Mouse (Mus musculus): ENCODE data around the gene AI837181.

Gene AI837181

DNA sequence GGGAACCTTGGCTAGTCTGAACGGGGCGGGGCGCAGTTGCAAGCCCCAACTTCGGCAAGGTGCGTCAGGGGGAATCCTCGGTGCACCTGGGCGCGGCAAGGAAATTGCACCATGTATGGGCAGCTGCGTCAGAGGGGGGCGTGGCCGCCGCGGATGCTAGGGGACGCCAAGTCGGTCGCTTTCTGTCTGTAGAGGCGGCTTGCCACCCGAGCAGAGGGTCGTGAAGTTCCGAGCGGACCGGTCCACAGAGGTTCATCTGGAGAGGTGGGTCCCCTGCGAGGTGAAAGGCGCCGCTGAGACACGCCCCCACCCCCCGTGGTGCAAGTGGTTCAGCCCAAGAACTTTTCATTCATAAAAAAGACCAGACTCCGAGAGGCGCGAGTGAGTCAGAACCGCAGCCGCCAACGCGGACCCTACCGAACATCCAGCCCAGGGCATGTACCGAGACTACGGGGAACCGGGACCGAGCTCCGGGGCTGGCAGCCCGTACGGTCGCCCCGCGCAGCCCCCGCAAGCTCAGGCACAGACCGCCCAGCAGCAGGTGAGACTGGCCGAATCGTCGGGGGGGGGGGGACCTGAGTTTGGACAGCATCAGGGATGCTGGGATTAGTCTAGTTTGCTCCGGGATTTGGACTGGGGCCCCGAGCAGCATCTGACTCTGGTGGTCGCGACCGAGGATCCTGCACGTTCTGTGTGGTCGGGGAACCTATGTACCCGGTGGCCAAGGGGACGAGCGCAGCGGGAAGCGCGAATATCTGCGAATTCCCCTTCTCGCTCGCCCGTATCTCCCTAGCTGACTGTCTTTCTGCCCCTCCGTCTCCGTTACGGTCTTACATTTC is 22.8 kb downstream of the AI837181 start, which contains the start of gene Fosl1:
Gene Fosl1 (plus strand): TSS at position 33 of the 839 bp plus-strand sequence.
- no peak for DNase-seq (ENCODE audit: low read depth)

DNA sequence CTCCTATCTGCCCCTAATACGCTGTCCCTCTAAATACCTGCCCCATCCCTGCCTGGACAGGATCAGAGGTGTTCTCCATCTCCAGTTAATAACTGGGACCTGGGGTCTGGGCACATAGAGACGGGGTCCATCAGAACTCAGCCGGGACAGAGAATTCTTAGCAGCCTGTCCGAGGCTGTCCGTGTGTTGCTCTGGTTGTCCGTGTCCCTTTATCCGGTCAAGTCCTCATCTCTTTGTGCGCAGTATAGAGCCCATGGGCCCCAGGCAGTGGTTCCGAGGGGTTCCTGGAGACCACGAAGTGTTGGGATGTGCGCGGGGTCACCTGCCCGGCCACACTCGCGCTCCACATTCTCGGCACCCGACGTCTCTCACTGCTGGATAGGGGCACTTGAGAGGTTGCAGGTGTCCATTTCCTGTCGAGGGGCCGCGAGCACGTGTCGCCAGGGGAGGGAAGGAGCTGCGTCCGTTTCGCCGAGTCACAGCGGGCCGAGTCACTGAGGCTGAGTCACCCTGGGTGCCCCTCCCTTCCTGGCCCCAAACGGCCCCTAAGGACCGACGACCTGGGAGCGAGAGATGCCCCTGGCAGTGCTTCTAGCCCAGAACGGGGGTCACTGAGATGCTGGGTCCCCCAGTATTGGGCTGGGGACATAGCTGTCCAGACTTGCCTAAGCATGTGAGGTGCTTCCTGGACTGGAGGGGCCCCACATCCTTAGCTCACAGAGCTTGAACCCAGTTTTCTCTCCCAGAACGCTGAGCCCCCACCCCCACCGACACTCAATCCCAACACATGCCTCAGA is 23.6 kb downstream of the AI837181 start:
- no peak for DNase-seq (ENCODE audit: low read depth)

DNA sequence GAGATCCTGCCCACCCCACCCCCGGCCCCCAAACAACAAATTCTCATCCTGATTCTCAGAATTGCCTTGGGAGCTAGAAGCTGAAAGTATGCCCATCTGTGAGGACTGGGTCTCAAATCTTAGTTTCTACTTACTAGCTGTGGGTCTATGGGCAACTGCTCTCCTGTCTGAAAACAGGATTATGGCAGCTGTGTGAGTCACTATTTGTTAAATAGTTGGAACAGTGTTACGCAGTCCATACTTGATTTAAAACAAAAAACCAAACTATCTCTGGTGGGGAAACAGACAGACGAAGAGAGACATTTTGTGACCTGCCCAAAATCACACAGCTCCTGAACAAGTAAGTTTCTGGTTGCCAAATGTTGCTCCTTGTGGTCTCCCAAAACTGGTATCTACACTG is 24.7 kb downstream of the AI837181 start:
- DNase-seq (ENCODE audit: low read depth), result no peak

DNA sequence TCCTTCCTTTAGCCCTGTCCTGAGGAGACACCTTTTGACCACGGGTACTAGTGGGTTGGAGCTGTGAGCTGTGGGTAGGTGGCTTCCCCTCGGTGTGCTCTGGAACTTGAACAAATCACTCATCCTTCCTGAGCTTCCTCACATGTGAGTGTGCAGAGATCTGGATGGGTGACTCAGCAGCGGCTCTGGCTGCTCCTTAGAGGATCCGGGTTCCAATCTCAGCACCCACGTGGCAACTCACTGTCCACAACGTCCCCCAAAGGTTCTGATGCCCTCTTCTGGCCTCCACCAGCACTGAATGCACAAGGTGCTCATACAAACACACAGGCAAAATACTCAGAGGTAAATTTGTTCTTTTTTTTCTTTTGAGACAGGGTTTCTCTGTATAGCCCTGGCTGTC is 26.8 kb downstream of the AI837181 start:
- no peak for DNase-seq (ENCODE audit: low read depth)

DNA sequence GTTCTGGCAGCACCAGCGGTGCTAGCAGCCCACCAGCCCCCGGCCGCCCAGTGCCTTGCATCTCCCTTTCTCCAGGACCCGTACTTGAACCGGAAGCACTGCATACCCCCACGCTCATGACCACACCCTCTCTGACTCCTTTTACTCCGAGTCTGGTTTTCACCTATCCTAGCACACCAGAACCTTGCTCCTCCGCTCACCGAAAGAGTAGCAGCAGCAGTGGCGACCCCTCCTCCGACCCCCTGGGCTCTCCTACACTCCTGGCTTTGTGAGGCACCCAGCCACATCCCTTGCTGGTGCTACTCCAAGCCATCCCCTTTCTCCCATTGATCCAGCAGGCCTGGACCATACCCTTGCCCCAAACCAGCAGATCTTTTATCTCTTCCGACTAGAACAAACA is 30.1 kb downstream of the AI837181 start:
- DNase-seq (ENCODE audit: low read depth), result no peak

DNA sequence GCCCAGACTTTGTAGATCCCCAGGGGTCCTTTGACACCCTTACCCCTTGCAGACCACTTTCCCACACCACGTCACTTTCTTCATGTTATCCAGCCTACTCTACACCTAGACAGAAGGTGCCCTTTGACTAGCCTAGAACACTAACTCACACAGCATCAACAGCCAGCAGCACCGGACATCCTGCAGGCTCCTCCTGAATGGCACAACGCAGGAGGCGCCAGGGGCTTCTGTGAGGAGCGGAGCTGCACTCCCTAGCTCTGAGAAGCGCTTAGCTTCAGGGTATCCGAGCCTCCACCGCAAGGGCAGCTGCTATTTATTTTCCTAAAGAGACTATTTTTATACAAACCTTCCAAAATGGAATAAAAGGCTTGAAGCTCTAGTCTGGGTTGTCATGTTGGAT is 30.6 kb downstream of the AI837181 start:
- DNase-seq (ENCODE audit: low read depth), result no peak

DNA sequence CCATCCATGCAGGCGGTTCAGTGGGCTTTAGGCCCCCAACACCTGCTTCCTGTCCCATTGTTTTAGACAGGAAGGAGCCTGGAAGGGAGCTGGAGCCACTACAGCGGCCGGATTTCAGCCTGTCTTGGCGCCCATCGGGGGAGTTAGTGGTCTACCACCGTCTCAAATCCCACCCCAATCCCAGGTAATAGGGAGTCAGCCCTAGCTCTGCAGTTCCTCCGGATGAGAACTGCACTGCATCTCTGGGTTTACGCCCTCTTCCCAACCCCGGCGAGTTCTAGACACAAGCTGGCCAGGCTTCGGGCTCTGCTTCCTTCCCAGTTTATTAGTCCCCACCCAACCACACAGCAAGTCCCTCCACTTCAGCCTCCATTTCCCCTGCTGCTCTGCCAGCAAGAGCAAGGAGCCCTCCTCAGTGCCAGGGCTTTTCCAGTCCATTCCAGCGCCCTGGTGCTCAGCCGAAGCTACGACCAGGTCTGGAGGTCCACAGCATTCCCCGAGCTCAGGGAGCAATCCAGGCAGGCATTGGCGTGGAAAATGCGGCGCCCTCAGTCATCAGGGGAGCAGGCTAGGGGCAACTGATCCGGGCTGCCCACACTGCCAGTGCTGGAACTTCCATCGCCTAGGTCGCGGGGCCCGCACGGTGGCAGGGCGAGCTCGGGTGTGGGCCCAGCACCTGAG is 31.4 kb downstream of the AI837181 start:
- DNase-seq (ENCODE audit: low read depth), result no peak

DNA sequence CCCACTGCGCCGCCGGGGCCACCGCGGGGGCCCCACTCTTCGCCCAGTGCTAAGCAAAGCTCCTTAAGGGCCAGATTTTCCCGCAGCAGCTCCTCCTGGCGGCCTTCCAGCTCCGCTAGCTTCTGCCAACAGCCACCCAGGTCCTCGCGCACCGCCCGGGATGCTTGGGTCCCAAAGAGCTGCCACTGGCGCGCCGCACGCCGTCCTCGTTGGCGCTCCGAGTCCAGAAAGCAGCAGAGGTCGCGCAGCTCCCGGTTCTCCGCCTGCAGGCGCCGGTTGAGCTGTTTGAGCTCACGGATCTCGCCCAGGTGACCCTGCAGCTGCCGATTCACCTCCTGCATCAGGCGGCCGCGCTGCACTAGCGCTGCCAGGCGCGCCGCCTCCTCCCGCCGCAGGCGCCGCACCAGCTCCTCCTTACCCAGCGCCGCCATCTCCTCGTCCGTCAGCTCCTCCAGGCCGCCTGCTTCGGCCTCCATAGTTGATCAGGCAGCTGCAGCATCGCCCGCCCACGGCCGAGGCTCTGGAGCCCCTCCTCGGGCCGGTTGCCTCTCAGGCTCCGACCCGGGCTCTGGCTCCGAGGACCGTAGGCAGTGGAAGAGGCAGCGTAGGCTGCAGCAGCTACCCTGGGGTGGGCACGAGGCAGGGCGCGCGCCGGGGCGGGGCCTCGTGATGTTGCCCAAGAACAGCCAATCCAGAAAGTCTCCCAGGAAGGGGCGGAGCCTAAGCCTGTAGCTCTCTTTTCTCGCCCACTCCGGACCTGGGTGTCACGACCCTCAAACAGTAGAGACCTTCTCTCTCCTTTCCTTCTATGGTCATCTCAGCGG is 32.2 kb downstream of the AI837181 start:
- peak; percentile 70 for DNase-seq (ENCODE audit: low read depth)

DNA sequence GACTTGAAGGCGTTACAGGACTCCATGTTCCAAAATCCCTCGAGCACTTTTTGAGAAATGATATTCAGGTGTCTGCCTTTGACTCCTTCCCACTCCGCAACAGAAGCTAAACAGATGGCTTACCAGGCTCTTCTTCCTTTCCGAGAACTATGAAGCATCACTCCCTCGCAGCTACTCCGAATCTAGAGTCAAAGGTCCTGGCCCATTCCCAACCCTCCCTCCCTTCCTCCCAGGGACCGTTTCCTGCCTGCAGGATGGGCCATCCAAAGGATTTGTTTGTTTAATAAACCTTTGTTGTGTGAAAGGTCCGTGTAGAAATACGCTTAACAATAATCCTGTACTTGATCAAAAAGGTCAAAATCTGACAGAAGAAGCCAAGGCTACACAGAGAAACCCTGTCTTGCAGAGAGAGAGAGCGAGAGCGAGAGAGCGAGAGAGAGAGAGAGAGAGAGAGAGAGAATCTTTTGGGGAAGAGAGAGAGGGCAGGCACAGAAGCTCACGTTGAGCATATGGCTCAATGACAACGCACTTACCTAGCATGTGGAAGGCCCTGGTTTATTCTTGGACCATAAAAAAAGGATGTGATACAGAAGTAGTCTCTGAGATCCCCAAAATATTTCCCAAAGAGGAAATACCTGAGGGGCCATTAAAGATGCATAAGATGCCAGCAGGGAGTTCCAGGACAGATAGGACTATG is 33.0 kb downstream of the AI837181 start, which contains the start of gene Ccdc85b:
Gene Ccdc85b (minus strand): TSS at position 149 of the 697 bp plus-strand sequence.
- no peak for DNase-seq (ENCODE audit: low read depth)

DNA sequence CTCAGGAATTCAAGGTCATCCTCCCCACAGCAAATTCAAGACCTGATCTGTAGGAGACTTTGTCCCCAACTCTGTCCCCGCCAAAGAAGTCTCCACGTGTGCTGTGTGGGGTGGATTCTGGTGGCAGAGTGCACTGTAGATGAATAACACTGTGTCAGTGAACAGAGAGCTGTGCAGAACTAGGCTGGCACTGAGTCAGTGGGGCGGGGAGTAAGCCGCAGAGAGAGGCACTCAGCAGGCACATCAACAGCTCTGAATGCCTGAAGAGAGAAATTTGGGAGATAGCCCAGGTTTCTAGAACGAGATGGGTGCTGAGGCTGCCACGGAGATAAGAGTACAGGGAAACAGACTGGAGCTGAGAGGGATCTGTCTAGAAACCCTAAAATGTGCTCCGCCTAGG is 34.1 kb downstream of the AI837181 start:
- no peak for DNase-seq (ENCODE audit: low read depth)

DNA sequence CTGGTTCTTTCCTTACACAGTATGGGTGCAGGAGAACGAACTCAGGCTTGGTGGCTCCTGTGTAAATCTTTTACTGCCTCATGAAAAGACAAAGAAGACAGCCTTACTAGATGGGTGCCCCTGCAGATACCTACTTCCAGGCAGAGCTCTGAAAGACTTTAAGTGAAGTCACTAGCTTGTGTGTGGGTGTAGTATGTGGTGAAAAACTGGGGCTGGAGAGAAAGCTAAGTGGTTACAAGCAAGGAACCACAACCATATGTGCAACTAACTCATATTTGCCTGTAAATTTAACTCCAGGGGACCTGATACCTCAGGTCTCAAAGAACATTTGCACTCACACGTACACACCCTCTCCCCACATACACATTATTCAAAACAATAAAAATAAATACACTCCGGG is 35.0 kb downstream of the AI837181 start:
- DNase-seq (ENCODE audit: low read depth), result no peak

DNA sequence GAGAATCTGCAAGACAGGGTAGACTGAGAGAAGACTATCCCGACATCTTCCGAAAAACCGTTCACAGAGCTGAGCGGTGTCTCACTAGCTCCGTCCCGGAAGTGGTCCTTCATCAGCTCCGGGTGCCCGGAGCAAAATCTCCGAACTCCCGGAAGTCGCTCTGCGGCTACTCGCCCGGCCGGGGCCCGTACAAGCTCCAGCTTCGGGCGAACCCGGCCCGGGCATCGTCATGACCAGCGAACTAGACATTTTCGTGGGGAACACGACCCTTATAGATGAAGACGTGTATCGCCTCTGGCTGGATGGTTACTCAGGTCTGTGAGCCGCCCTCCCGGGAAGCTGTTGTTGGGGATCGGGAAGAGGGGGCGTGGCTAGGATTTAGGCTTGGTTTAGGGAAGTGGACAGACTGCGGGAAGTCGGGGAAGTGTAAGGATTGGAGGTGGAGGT is 35.5 kb downstream of the AI837181 start, which contains the start of gene Fibp:
Gene Fibp (plus strand): TSS at position 151 of the 447 bp plus-strand sequence.
- DNase-seq (ENCODE audit: low read depth), result peak; percentile 70

DNA sequence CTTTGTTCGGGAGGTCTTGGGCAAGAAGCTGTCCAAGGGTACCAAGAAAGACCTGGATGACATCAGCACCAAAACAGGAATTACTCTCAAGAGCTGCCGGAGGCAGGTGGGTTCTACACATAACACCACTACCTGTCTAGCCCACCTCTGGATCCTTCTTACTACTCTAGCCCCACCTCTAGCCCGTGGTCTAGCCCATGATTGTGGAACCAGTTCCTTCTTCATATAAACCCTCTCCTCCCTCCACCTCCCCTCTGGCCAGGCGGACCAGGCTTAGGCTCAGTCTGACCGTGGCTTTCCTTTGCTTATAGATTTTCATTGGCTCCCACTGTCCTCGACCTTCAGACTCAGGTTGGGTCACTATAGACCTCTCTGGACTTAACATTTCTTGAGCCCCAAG is 36.5 kb downstream of the AI837181 start:
- no peak for DNase-seq (ENCODE audit: low read depth)

DNA sequence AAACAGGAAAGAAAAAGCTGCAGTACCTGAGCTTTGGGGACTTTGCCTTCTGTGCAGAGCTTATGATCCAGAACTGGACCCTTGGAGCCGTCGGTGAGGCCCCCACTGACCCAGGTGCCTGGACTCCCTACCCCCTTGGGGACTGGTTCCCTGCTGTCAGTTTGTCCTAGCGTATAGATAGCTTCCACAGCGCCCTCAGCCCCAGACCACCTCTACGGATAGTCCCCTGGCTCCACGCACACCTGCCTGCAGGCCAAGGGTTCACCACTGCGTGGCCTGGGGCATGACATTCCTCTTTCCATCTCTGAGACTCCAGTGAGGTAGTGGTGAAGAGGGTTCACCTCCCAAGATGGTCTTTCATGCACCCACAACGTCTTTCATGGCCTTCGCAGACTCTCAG is 38.3 kb downstream of the AI837181 start:
- DNase-seq (ENCODE audit: low read depth), result no peak

DNA sequence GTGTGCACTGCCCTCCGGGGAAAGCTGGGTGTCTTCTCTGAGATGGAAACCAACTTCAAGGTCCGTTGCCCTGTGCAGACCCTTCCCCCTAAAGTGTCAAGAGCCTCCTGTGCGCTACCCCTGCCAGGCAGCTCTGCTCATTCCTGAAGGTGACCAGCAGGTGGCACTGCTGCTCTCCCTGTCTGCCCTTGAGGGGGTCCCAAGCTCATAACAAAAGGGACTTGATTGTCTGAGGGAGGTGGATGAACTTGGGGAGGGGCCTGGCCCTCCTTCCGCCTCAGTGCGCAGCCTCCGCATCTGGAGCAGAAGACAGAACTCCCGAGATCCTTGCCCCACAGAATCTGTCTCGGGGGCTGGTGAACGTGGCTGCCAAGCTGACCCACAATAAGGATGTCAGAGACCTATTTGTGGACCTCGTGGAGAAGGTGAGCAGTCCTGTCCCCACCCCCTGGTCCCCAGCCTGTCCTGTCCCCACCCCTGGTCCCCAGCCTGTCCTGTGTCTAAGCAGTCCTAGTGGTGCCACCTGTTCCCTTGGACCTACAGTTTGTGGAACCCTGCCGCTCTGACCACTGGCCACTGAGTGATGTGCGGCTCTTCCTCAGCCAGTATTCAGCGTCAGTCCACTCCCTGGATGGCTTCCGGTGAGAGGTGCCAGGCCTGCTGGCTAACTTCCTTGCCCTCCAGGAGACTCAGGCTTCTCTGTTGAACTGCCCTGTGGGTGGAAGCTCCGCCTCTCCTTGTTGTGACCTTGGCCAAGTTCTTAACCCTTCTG is 39.0 kb downstream of the AI837181 start:
- no peak for DNase-seq (ENCODE audit: low read depth)

DNA sequence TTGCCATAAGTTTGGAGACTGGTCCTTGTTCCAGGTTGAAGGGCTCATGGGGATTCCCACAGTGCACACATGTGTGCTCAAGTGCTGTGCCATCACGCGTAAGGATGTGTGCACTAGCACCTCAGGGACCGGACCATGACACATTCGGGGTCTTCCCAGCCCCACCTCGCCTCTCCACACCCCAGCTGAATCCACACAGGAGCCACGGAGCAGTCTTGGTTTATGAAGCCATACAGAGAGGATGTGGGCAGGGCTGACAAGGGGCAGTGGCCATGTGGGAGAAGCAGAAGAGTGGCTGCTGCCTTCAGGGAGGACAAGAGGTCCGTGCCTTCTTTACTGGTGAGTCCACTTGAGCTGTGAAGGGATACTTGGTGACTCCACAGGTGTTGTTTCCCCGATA is 40.1 kb downstream of the AI837181 start:
- no peak for DNase-seq (ENCODE audit: low read depth)

DNA sequence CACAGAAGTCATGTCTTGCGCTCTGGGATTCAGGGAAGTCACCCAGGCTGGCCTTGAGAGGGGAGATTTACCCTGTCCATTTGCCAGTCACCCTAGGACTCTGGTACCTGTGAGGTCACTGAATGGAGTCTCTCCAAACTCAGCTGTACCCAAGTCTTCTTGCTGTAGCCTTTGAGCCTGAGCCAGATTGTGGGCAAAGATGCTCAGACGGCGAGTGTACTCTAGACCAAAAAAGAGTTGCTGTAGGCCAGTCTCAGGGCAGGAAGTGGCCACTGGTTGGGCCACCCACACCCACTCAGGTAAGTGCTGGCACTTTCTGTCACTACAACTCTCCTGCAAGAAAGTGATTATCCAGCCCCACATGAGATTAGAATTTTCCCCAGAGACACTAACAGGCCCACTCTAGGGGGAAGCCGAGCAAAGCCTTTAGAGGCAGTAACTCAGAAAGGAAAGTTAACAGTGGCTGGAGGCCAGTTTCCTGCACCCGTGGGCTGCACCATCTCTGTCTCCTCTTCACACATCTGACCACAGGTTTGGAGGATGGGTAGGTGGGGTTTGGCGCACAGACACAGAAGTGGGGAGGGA is 42.1 kb downstream of the AI837181 start:
- no peak for DNase-seq (ENCODE audit: low read depth)

DNA sequence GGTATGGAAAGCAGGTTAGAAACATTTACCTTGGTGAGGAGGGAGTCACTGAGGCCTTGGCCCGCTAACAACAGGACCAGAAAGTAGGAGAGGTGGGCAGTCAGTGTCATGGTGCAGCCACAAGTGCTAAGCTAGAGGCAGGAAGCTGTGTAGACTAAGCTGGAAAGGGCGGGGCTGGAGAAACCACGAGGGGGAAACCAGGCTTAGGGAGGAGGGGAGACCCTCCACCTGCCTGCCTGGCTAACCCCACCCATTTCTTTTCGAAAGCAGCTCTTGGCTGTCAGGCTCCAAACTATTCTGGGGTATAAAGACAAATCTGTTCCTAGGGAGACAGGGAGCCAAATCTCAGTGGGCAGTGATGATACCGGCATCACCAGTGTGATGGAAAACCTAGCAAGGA is 43.4 kb downstream of the AI837181 start, which contains the start of gene Ctsw:
Gene Ctsw (minus strand): TSS at position 134 of the 400 bp plus-strand sequence.
- DNase-seq (ENCODE audit: low read depth), result no peak

DNA sequence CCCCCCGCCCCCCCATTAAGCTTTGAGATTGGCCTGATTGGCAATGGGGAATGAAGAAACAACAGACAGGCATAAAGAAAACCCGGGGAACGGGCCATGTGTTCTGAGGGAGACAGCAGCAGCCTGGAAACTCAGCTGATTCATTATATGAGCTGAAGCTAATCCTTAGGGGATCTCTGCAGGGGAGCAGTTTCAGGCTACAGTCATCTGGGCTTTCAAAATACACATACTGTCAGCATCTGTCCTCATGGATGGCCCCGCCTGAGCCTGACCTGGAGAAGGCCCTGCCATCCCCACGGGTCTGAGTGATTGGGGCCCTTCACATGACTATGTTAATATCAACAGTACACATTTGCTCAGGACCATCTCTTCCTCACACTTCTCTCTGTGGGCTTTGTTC is 46.9 kb downstream of the AI837181 start:
- DNase-seq (ENCODE audit: low read depth), result no peak

DNA sequence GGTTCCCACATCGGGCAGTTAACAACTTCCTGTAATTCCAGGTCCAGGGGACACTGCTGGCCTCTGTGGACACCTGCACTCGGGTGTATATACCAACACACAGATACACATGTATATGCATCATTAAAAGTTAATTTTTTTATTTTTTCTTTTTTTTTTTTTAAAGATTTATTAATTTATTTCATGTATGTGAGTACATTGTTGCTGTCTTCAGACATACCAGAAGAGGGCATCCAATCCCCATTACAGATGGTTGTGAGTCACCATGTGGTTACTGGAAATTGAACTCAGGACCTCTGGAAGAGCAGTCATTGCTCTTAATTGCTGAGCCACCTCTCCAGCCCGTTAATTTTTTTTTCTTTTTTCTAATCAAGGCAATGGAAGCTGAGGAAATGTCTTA is 47.9 kb downstream of the AI837181 start:
- no peak for DNase-seq (ENCODE audit: low read depth)
